Mouse (Mus musculus): ENCODE results near the gene Tns3.
A peak's percentile ranks its signal among the peaks of the same experiment; 100 is the strongest.

Gene Tns3

DNA sequence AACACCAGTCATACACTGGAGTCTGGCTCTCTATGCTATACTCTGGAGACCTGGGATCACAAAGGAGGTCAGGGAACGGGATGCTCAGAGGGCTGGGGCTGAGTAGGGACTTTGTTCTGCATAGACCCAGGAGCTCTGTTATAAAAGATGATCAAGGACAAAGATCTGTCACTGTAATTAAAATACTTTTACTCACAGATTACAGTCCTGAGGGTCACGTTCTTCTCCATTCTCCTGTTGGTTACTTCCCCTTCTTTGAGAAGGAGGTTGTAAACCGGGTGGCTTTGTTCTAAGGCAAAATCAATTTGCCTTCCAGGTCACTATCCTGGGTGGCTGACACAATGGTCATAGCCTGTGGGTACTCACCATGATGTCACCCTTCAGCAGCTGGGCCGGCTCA is 133.8 kb downstream of the Tns3 start:
- no peak for DNase-seq (ENCODE audit: low spot score)

DNA sequence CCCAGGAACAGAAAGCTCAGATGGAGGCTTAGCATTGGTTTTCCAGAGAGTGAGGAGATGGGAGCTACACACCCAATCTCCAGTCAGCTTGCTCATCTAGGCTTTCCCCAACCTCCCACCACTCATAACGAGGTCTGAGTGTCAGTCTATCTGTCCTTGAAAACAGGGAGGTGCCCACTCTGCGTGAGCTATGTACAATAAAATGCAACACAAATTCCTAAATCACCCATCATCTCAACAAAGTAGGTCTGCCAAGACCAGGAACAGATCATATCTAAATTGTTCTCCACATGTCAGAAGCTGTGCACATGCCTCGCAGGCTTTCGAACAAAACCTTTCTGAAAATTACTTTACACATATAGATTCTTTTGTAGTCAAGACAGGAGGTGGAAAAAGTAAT is 134.3 kb downstream of the Tns3 start:
- DNase-seq (ENCODE audit: low spot score): no peak

DNA sequence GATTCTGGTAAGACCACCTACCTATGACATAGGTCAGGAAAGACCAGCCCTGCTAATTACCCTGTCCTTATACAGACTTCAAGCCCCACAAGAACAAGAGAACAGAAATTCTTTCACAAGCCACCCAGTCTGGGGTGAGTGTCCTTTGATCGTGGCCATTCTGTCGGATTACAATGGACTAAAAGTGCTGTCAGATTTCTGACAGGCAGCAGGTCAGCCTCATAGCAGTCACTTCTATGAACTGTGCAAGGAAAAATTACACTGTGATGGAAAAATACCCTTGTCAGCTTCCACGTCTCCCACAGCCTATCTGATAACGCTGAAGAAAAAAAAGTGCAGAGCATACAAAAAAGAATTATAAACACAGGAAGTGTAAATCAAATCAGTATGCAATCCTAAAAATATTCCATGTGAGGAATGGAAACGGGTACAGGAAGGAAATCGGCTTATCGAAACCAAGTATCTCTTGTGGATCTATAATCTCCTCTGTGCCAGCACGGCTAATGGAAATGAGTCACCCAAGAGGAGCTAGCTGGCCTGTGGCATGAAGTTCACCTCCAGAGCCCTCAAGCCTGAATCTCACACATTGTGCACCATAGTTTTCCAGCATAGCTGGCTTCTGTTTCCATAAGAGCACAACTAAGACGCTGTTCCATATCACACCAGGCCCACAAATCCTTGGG is 138.7 kb downstream of the Tns3 start:
- DNase-seq (ENCODE audit: low spot score): no peak

DNA sequence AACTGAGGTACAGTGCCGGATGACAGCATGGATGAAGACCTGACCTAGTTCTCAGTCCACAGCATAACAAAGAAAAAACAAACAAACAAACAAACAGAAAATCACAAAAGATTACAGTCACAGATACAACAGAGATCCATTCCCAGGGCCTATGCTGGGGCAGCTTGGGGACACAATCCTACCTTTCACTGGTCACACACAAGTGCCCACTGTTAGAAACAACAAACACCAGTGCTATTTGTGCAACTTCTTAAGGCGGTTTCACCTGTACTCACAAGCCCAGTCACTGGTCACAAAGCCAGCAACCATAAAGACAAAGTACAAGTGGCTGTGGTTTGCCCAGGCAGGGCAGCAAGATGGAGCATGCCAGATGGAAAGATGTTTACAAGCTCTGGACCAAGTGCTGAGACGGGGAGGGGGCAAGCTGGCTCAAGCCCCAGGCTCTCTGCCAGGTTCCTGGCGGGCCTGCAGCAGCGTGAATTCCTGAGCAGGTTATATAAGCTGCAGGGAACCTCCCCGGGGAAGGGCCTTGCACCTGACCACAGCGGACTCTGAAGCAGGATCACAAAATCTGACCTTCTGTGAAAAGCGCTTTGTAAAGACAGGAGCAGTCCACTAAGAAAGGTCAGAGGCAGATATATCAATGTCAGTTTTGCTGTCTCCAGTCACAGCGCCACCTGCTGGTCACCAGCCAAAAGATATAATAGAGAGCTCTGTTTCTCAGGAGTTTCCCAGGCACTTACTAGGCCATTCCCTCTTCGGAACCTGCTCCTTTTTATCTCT is 140.8 kb downstream of the Tns3 start:
- DNase-seq (ENCODE audit: low spot score): peak; percentile 89

DNA sequence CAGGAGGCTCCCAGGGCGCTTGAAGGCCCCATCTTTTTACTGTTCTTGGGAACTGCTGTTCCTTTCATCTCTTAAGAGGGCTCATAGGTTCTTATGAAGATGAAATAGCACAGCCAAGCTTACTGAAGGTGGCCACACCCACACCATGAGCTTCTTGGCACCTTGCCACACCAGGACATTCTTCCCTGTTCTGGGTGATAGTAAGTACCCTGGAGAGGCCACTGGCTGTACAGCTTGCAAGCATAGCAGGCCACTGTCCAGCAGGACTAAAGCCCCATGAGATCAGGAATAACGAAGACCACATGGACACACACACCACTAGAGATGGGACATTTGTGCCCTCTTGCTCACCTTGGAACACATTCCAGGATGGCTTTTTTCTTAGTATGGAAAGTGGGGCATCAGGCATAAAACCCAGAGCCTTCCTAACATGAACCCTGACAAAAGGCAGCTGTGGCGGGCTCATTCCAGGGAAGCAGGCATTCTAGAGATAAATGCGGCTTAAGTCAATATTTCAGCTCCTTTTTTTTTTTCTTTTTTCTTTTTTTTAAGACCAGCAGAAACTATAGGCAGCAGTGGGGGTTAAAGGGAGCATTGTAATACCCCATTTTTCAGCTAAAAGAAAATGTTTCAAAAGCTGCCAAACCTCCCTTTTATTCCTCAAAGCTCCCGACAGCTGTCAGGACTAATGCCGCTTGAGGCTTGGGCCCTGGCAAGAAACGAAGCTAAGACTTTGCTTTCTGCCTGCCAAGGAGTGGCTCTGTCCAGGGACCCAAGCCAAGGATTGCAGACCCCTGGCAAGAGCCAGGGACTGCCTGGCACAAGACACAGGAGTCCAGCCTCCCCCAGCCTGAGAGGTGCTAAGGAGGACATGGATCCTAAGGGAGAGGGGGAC is 150.7 kb downstream of the Tns3 start:
- DNase-seq (ENCODE audit: low spot score): peak; percentile 77

- no peak for DNase-seq (ENCODE audit: low spot score)
Measured at GRCm38 (mm10) chr11:8510294-8510693, 154.0 kb downstream of the Tns3 start.

GRCm38 (mm10) chr11:8509614-8510013 is 154.7 kb downstream of the Tns3 start:
- DNase-seq (ENCODE audit: low spot score): no peak

GRCm38 (mm10) chr11:8503735-8504134 is 160.6 kb downstream of the Tns3 start:
- DNase-seq (ENCODE audit: low spot score): no peak

DNA sequence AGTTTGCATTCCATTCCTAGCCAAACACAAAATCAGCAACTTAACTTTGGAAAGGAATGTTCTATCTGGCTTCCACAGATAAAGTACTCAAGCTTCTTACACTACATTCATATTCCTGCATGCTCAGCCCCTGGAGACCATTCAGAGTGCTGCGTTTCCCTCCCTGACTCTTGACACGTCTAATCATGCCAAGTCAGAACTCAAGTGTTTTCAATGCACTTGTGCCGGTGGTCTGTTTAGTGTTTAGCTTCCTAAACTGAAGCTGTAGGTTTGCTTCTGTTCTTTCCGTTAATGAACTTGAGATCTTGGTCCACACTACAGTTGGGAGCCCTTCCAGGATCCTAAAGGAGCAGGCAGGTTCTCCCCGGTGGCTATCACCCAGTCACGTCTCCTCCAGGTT is 163.5 kb downstream of the Tns3 start:
- no peak for DNase-seq (ENCODE audit: low spot score)

DNA sequence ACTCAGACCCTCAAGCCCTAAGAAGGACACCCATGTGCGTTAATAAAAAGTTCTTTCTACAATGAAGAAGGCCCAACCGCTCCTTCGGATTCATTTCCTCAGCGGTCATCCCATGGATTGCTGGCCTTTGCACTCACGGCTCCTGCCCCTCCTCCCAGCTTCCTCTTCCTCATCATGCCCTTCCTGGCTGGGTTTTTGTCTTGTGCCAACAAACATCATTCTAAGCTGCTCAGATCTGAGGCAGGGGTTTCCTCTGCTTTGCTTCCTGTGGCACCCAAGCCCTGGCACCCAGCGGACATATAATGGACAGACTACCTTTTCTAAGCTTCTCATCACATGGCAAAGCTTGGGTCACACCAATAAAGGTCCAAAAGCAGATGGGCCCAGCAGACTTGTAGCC is 167.2 kb downstream of the Tns3 start:
- no peak for DNase-seq (ENCODE audit: low spot score)

- DNase-seq (ENCODE audit: low spot score): peak; percentile 74
Measured at GRCm38 (mm10) chr11:8496686-8497085, 167.6 kb downstream of the Tns3 start.

GRCm38 (mm10) chr11:8495801-8496200 is 168.5 kb downstream of the Tns3 start:
- DNase-seq (ENCODE audit: low spot score): no peak

DNA sequence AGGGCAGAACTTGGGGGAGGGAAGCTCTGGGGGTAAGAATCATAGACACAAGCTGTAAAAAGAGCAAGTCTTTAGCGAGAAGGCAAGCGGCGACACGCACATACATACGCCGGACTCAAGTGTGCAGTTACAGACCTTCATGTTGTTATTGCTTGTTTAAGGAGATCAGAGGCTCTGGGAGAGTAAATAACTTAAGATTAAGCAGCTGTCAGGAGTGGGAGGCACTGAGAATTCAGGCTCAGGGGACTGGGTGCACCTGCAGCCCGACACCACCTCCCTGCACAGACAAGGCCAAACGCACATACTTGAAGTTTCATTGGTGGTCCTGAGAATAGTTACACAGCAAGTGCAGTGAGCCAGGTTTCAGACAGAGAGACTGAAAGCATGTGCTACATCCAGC is 169.3 kb downstream of the Tns3 start:
- no peak for DNase-seq (ENCODE audit: low spot score)

- no peak for DNase-seq (ENCODE audit: low spot score)
Measured at GRCm38 (mm10) chr11:8493931-8494490, 170.3 kb downstream of the Tns3 start.

DNA sequence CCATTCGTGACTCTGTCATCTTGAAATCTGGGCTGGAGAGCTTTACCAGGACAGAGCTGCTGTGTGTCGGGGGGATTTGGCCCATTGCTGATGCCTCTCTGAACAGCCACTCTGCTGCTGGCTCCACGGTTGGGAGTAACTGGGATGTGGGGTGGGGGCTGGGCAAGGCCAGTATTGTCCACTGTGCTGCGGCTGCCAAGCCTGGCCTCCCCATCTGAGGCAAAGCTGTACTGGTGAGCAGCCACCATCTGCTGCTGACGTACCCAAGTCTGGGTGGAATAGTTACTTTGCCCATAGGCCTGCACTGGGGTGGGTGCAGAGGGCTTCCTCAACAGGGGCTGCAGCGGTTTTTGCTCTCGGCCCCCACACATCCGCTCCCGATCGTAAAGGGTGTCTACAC is 172.0 kb downstream of the Tns3 start:
- no peak for DNase-seq (ENCODE audit: low spot score)

- no peak for DNase-seq (ENCODE audit: low spot score)
Measured at GRCm38 (mm10) chr11:8488248-8488647, 176.1 kb downstream of the Tns3 start.

DNA sequence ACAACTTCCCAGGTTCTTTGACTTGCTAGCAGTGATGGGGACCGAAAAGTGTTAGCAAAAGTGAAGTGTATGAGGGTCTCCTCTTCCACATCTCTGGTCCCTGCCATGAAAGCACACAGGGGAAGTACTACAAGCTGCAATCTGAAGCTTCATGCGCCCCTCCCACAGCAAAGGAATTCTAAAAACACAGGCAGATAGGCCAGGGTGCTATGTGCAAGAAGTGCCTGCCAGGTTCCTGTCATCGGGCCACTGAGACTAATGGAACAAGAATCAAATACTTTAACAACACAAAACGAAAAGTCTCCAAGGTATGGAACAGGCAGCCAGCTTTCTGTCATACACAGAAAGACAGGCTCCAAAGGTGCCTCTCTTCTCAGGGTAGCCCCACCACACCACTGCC is 177.8 kb downstream of the Tns3 start:
- DNase-seq (ENCODE audit: low spot score): no peak

- DNase-seq (ENCODE audit: low spot score): no peak
Measured at GRCm38 (mm10) chr11:8484538-8484937, 179.8 kb downstream of the Tns3 start.

DNA sequence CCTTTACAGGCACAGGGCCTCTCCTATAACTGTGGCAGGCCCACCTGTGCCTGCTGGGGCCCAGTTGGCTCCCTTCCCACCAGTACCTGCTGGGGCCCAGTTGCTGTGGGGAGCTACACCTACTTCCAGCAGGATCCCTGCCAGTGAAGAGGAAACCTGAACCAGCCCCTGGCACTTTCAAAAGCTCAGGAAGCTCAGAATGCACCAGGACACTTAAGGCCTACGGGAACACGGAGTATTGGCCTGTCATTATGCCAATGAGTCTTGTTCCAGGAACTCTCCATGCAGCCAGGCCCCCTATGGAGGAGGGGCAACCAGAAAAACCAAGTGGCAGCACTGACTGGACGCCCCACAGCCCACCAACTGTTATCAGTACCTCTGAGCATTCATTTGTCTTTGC is 181.6 kb downstream of the Tns3 start:
- no peak for DNase-seq (ENCODE audit: low spot score)

GRCm38 (mm10) chr11:8481962-8482361 is 182.4 kb downstream of the Tns3 start:
- no peak for DNase-seq (ENCODE audit: low spot score)

DNA sequence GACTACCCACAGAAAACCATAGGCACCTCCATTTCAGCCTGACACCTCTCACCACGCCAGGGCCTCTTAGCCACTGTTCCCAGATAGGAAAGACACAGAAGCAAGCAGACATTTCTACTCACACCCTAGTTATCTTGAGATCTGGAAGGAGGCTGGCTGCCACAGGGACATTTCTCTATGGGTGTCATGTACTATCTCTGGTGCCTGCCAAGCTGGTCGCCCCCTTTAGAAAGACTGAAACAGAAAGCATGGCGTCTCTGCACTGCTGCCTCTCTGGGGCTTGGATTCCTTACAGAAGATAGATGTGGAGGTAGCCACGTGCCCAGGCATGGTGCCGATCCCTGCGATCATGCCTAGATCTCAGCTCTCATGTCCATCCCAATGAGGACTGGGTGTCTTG is 182.8 kb downstream of the Tns3 start:
- DNase-seq (ENCODE audit: low spot score): no peak

- DNase-seq (ENCODE audit: low spot score): no peak
Measured at GRCm38 (mm10) chr11:8479858-8480257, 184.5 kb downstream of the Tns3 start.

All from testis, postnatal 10 days (tissue).